Mouse (Mus musculus): ENCODE data around the gene Tspo.

- TF ChIP-seq CTCF (IDR thresholded peaks at IDR 0.05; ENCODE audit: borderline replicate concordance, insufficient read depth, low read length) (no peak), POLR2A (IDR thresholded peaks at IDR 0.05; ENCODE audit: low read depth, low read length) (no peak)
These were observed 36.3 kb upstream of the Tspo start for GRCm38 (mm10) chr15:83527092-83527437.

Measured in embryonic fibroblast, embryonic 13.5 days (primary cell).